Mouse (Mus musculus): Measurements from ENCODE around the gene Kirrel3.

Kirrel3 gene

DNA sequence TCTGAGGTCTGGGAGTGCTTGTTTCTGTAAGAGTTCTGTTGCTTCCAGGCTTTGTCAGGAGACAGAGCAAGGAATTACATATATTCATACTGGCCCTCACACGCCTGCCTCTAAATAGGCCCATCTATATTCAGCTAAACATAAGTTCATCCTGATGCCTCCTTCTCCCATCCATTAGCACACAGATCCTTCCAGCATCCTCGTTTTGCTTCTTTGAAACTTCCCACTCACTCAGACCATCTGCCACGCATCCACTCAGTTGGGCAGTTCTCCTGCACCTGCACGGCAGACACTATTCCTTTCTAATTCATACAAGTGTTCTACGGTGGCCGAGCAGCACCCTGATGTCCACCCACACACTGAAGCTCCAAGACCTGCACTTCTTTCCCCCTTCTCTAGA, 201.1 kb downstream of the Kirrel3 start:
- no peak for DNase-seq (ENCODE audit: low read depth, low spot score)

DNA sequence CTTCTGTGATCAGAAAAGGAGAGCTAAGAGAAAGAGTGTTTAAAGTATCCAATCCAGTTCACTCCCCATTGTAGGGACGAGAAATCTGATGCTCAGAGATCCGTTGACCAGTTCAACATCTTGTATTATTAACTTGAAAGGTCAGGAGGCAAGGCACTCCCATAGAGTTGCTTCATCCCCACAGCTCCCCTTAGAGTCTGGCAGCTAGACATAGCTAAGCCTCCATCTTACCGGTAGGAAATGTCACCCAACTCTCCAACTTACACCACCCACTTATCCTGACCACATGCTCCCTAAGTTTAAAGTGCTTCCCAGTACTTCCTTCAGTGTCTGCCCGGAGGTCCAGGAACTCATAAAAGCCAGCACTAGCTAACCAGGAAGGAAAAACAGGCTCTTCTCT, 202.7 kb downstream of the Kirrel3 start:
- no peak for DNase-seq (ENCODE audit: low read depth, low spot score)

DNA sequence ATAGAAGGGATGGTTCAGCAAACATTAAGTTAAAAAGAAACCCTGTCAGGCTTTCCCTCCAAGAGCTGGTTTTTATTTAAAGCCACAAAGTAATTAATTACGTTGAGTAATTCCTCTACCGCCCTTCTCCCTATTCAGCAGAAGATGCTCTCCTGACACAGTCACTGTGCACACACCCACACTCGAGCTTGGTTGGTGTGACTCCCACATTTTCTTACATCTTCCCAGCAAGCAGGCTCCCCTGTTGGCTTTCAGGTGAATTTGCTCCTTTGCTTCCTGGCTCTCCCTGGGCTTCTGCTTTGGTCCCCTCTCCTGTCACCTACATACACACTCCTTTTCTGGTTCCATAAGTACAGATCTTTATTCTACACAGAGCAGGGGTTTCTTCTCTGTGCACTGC, 203.7 kb downstream of the Kirrel3 start:
- DNase-seq (ENCODE audit: low read depth, low spot score) = no peak

DNA sequence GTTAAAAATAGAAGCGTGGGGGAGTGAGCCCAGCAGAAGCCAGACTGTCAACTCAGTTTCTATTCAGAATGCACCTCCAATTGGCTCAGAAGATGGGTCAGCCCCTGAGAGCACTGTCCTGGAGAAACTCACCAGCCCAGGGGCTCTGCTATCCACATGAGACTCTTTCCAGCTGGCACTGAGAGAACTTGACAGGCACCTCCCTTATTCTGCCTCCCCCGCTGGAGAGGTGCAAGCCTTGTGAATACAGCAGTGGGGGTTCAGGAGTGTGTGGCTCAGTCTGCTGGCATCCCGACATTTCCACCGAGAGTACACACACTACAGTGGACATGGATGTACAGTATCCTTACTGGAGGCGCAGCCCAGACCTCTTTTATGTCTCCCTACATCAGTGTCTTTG, 210.0 kb downstream of the Kirrel3 start:
- DNase-seq (ENCODE audit: low read depth, low spot score) = no peak

DNA sequence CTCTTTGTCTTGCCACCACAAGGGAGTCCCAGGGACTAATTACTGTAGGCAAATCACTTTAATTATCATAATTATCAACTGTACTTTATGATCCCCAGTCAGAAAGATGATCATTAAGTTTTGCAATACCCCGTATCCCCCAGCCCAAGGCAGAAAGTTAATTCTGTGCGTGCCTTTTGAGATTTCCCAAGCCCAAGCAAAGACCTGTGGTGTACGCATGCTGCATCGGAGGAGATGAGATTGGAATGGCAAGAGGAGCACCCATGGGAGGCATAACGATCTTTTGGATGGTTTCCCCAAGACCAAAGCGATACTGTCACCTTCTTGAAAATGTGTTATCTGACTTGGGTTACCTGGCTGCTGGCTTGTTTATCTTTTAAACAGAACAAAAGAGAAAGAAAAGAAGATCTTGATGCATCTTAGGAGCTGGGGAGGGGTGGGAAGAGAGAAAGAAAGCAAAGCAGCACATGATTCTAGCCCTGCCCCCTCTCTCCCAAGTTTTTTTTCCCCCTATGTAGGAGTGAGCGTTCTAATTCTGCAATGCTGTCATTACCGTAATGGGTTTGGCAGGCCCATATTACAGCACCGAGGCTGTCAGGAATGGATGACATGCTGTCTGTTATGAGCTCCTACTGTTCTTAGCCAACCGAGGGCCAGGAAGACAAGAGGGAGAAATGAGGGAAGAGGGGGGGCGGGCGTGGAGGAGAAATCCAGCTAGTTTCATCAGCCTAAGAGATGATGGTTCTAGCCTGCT, 218.0 kb downstream of the Kirrel3 start:
- no peak for DNase-seq (ENCODE audit: low read depth, low spot score)

DNA sequence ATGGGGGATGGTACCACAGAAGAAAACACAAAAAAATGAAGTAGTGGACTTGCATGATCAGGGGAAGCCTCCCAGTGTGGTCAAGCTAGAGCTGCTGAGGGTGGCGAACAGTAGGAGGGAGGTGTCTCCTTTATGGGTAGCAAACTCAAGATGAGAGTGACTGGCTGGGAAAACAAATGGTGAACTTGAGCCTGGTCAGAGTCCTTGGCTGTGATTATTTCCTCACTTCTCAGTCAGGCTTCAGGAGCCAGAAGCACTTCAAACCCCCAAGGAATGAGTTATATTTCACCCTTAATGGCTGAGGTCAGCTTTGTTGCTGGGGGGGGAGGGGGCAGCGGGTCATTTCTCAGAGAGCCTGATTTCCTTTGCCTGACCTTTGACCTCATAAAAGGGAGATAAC, 218.7 kb downstream of the Kirrel3 start:
- DNase-seq (ENCODE audit: low read depth, low spot score) = no peak

DNA sequence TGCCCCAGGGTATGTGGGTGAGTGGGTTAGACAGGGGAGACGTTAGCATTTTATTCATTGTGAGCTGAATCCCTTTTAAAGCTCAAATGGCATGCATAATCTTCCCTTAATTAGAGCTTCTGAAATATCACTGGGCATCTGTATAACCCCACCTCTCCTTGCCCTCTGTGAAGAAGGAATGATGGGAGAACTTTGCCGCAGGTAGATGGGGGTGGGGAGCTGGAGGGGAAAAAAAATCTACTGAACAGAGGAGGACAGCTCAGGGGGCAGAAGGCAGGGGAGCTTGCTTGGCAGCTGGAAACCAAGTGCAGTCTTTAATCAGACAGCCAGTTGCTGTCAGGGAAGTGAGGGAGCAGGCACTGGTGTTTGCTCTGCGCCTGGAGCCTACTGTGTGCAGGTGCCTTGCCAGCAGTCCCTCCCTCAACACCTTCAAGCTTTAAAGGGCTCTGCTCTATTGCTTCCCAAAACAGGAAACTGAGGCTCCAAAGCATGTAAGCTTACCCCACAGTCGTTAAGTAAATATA, 220.7 kb downstream of the Kirrel3 start:
- no peak for DNase-seq (ENCODE audit: low read depth, low spot score)

DNA sequence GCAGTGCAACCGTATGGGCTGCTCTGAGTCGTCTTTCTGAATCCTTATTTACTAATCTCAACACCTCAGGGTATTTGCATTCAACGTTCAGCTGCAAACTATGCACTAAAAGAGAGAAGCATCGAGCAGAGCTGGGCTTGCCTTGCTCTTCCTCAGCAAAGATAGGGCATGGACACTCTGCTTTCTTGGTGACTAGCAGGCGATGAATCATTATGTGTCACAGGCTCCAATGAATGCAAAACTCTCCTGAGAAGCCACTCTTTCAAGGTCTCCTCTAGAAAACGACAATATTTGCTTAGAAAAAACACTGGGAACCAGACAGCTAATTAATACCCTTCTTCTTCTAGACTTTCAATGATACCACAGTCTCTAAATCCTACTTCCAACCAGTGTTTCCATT, 223.0 kb downstream of the Kirrel3 start:
- DNase-seq (ENCODE audit: low read depth, low spot score) = no peak

DNA sequence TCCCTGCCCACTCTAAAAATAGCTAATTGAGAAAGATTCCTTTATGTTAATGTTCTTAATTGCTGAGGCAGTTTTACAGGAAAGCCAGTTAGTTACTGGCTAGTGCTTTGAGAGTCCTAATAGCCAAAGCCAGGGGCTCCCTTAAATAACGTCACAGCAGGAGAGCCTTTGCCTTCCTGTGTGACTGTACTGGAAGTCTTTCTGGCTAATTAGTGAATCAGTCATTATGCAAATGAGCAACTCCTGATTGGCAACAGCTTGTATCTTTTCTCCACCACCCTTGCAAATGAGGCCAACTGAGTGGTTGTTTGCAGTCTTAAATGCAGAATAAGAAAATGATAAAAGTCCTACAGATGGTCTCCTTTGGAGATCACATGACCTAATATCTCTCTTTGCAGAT, 226.3 kb downstream of the Kirrel3 start:
- DNase-seq (ENCODE audit: low read depth, low spot score) = no peak

DNA sequence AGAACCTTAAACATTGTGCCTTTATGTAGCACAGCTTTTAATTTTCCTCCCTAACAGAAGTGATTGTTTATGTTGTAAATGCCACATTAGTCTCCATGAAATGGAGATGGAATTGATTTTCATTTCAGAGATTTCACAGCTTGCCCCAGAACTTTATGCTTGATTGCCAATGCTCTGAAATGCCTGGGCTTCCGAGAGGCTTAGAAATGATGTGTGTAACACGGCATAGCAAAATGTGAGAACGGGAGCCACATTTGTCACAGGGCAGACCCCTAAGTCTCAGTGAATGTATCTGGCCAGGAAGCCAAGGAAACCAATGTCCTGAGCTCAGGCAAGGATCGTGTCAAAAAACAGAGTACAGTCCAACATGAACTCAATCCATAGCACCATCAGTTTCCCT, 227.3 kb downstream of the Kirrel3 start:
- no peak for DNase-seq (ENCODE audit: low read depth, low spot score)

DNA sequence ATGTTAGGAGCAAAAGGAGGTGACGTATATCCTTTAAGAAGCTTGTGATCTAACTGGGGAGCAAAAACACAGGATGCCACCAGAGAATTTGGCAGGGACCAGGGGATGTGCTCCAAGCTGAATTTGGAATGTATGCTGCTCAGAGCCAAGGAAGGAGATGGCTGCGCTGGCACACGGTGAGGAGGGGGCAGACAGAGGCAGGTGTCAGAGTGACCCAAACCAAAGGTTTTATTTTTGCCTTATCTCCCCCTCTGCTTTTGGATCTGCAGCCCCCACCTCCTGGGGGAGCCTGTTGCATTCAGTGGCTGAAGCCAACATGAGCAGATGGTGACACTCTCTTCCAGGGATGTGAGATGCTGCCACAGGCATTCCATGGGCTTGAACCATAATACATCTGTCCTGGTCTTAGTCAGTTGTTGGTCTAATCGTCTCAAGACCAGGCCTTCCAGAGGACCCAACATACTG, 227.8 kb downstream of the Kirrel3 start:
- no peak for DNase-seq (ENCODE audit: low read depth, low spot score)

DNA sequence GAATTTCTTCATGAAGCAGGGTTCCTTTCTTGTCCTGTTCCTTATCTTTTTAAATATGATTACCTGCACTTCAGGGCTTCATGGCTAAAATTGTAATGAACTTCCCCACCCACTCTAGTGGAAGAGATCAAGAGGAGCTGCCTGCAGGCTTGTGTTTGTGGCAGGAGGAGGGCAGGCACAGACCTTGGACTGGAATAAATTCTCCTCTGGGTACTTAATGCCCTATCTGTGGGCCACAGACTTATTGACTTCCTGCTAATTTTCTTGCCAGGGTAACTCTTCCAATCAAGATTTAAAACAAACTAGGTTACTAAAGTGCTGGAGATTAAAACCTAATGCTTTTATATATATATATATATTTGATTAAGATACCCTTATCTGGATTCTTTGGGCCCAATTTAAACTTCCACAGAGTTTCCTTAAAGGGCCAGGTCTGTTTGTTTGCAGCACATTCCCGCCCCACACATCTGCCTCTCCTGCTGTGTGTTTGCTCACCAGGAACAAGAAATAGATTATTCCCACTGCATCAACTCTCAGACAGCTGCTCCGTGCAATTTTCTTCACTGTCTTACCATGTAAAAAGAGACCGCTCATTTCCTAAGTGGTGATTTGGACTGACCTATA, 229.4 kb downstream of the Kirrel3 start:
- no peak for DNase-seq (ENCODE audit: low read depth, low spot score)

DNA sequence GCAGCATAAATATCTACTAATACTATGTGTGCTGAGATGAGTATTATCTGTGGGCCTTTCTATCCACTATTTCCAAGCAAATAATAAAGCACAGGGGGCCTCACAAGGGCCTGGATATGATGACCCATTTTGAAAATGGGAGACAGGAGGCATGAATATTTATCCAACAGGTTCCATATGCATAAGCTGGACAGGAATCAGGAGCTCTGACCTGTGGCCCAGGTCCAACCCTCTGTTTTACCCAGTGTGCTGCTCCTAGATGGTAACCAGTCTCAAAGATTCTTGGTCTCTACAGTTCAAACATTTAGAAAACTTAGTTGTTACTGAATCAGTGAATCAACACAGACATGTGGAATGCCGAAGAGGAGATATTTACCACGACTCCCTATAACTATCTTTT, 230.8 kb downstream of the Kirrel3 start:
- no peak for DNase-seq (ENCODE audit: low read depth, low spot score)

DNA sequence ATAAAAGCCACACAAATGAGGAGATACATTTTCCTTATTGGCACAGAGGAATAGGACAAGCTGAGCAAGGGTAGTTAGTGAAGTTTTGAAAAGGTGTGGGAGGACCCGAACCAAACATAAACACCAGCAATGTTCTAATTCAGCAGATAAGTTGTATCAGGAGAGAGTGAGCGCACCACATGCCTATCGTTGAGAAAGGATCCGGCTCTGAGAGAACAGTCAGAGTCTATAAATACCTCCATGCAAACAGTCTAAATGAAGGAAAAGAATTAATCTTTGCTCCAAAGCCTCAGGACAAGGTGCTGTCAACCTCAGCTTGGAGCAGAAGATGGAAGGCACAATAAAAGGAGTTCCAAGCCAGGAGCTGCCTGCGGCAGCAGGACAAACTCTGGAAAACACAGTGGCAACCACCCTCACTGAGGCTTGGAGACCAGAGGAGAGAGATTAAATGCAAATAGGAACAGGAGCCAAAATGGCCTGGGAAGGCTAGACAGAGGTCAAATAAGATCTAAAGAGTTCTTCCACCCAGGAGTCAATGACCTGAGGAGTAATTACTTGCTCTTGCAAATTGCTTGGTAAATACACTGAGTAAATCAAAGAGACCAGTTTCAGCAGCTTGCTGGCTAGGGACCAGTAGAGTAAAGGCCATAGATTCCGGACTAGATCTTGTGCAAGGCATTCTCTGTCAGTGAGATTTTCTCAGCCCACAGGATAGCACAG, 235.9 kb downstream of the Kirrel3 start:
- no peak for DNase-seq (ENCODE audit: low read depth, low spot score)

DNA sequence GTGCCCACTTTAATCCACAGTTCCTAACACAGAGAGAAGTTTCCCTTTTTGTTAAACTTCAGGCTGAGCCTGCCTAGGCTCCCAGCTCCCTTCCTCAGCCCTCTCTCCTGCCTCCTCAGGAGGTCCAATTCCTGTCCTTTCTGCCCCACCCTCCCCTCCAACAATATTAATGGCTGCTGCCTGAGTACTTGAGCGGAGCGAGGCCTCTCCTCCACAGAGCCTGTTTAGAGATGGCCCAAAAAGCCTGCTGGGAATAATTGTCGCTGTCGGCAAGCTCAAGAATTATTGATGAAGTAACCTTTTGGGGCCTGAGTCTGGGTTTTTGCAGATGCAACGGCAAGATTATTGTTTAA, 236.5 kb downstream of the Kirrel3 start:
- no peak for DNase-seq (ENCODE audit: low read depth, low spot score)

DNA sequence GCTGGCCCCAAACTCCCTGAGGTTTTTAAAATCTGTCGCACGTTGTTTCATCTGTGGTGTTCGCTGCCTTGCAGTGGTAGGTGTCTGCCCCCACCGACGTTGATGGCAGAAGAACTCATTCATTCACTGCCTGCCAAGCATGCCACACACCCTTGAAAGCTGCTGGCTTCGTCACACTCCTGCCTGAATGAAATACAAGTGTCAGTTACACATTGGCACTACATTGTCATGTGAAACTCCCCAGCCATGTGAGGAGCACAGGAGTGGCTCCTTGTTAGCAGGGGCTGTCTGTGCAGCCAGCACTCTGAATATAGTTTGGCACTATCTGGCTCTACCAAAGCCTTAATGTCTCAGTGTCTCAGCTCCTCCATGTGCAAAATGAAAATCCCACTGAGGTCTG, 246.8 kb downstream of the Kirrel3 start:
- DNase-seq (ENCODE audit: low read depth, low spot score) = no peak

DNA sequence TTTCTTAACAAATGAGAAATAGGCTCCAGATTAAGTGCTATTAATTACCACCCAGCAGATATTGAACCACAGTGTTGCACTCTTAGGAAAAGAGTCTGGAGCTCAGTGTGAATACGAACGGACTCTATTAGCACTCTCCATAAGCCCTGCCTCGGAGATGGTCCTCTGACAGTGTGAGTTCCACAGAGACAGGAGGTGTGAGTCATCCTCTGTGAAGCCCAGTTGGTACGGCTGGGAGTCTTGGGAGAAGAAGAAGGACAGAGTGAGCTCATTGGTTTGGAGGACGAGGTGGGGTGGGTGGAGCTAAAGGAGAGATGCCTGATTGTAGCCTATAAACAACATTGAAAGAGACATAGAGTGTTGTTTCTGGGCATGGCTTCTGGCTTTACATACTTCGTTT, 247.9 kb downstream of the Kirrel3 start:
- no peak for DNase-seq (ENCODE audit: low read depth, low spot score)

DNA sequence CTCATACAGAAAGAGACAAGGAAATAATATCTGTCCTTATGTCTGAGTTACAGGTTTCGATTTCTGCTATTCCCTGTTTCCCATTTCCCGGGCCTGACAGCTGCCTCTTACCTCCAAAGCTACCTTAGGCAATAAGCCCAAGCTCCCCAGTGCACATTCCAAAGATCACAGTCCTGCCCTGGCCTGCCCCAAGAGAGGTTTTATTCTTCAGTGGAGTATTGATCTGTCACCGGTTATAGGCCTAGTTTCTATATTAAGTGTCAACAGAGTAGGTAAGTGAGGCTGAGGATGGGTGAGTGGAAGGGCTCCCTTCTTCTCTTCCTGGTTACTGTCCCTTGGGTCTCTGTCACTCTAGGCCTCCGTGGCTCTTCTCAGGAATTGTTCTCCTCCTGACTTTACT, 249.3 kb downstream of the Kirrel3 start:
- DNase-seq (ENCODE audit: low read depth, low spot score) = no peak

DNA sequence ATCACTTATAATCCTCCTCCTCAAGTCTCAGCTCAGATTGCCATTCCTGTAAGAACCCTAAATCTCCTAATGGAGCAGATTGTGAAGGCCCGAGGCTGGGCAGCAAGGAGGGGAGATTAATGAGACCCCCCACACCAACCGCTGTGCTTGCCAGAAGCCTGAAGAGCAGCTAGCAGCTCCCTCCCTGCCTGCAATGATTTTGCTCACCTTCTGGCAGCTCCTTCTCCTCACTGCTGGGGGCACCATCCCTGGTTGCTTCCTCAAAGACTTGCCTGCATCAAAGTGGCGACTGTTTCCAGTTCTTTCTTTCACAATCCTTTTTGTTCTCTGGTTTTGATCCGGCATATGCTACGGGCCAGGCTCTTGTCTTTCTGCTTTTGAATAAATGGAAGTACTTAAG, 253.7 kb downstream of the Kirrel3 start:
- DNase-seq (ENCODE audit: low read depth, low spot score) = no peak

DNA sequence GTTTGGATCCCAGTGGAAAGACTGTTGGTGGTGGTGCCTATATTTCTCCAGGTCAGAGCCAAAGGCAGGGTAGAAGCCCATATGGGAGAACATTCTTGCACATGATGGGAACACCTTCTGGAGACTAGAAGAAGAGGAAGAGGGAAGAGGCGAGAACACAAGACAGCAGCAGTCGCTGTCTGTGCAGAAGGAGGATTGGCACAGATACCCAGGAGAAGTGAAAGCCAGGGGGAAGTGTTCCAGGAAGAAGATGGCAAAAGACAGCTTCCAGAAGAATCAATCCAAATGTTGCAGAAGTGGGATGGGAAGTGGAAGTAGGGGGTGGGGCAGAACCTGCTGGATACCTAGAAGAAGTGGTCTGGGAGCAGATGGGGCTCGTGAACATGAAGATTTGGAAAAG, 255.1 kb downstream of the Kirrel3 start:
- DNase-seq (ENCODE audit: low read depth, low spot score) = no peak

DNA sequence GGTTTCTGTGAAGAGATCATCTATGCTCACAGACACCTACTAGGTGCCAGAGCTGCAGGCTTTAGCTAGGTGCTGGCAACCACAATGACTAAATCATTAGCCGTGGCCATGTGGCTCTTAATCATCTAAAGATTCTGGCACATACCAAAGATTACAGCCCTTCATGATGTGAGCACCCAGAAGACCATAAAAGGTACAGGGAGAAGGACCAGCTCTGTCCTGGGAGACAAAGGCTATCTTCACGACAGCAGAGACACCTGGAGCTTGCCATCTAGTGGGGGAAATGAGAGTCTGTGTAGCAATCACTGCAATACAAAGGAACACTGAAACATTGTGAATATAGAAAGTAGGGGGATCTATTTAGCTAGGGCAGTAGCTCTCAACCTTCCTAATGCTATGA, 262.3 kb downstream of the Kirrel3 start:
- no peak for DNase-seq (ENCODE audit: low read depth, low spot score)

DNA sequence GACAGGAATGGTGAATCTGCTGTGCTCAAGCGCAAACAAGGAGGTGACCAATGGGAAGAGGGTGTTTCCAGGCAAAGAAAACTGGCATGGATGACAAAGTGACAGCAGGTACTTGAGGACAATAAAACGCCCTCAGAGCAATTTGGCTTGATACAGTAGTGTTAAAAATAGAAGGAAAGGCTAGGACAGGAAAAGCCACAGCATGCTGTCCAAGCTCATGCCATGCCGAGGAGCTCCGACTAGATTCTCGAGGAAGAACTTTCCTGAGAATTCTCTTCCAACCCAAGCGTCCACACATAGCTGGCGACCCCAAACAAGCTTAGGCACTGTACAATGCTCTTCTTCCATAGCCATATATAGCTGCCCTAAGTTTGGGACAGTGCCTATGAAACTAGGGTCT, 263.5 kb downstream of the Kirrel3 start:
- no peak for DNase-seq (ENCODE audit: low read depth, low spot score)

DNA sequence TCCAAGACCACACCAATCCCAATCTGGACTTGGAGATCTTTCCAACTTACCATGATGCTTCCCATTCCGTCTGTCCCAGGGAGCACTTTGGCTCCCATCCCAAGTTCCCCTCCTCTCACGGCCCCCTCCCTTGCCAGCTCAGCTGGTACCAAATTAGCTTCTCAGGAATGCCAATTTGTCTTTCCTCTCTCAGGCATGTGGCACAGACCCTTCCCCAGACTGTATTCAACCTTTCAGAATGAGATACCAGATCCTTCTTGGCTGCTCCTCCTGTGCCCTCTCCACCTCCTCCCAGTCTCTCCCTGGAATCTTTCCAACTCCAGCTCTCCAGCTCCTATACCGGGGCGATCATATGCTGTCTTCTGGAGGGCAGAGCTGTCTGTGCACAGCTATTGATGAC, 264.2 kb downstream of the Kirrel3 start:
- DNase-seq (ENCODE audit: low read depth, low spot score) = no peak

Measured in forelimb bud, embryonic 11.5 days (tissue).